Mouse (Mus musculus): ENCODE data around the gene Chmp2a. TPM values are rescaled to one million over a fixed set of nuclear protein-coding genes. Genes with fewer than 3 reads are reported as not detected.

Gene Chmp2a
- 99.3 and 101 TPM in 2 replicates for polyA plus RNA-seq (2012; rRNA removed)

DNA sequence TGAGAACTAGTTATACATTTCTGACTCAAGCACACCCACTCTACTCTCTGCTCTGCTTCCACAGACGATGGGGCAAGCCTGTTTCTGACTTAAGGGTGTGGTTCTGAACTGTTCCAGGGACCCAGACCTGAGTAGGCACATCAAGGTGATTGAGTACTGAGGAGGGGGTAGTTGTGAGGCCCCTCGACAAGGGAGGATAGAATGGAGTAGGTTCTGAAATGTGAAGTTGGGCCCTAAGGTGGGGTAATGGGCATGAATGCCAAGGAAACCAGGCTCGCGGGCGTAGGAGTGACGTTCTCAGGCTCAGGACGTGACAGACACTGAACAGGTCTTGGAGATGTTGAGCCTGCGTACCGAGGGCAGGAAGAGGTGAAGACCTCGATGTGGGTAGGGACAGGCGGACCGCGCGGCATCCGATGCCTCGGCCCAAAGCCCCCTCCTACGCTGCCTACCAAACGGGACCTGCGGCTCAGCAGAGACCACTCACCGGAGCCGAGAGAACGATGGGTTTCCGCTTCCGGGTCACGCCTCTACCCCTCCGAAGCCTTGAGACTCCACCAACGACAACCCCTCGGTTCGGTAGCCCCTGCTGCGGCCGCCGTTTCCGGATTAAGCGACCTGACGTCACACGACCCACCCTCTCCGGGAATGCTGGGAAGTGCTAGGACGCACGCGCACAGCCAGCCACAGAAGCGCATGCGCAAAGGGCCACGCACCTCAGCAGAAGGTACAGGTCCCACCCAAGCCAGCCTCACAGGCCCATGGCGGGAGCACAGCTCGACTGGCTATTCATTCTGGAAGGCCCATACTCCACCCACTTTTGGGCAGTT lies at the start of gene Chmp2a:
Chmp2a (minus strand) TSS at position 660 of the 830 bp plus-strand sequence.

GRCm38 (mm10) chr7:13054287-13055010 lies 19.8 kb upstream of the Chmp2a start, which contains the start of gene Mzf1:
Mzf1 (minus strand) TSS chr7:13054764.

DNA sequence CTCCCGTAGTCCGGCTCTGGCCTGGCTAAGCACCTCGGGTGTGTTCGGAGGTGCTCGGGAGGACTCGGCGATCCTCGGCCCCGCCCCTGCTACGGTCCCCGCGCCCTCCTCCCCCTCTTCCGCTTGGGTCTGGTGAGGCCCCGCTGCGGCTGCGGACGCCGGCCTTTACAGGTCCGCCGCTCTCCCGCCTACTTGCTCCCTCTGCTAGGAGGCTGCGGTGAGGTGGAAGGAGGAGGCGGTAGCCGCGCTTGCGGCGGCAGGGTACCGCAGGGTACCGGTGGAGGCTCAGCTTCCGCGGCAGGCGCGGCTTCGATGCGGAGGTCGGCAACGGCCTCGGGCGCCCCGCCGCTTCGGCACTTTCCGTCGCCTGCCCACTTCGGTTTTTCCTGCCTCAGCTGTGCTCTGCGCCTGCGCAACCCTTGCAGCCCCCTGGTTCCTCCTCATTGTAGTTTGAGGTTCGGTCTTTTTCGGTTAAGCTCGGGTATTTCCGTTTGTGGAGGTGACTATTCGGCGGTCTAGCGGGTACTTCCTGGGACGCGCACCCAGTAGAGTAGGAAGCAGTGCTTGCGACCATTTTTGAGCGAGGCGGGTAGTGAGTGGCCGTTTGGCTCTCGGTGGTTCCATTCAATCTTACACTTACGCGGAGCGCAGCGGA lies 3.4 kb upstream of the Chmp2a start, which contains the start of gene Ube2m:
Ube2m (minus strand) TSS at position 375 of the 655 bp plus-strand sequence.

DNA sequence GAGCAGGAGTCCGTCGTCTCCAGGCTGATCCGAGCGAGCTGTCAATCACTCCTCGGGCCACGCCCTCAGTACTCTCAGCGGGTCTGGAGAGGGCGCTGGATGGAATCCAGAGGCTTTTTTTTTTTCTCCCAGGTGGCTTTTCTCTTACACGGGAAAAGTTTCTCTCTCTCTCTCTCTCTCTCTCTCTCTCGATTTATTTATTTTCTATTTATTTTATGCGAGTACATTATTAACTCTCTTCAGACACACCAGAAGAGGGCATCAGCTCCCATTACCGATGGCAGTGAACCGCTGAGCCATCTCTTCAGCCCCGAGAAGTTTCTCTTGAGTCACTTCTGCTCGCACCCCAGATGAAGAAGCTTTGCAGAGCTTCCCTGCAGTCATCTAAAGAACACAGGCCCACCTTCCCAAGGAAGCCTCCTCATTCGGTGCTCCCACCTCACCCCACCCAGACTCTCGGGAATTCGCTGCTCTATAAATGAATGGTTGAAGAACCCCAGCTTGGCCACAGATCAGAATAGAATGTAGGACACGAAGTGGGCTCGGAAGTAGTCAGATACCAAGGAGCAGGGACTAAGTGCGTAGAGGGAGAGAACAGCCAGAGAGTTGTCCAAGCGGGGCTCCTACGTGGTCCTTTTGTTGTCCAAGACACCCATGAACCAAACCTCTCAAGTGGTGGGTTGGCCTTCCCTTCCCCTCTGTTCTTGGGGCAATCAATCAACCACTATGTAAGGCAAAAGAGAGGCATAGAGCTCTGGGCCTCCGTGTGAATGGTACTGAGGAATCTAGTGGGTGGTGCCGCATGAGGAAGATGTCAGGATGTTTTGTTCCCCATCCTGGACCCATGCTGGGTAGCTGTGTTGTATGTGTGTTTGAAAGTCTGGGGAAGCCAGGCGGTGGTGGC lies 24.4 kb downstream of the Chmp2a start, which contains the start of gene Zbtb45:
Zbtb45 (minus strand) TSS at position 30 of the 904 bp plus-strand sequence.

GRCm38 (mm10) chr7:12998851-12999250 lies 35.8 kb downstream of the Chmp2a start, which contains the start of gene Trim28:
Trim28 (plus strand) TSS chr7:12999114.

GRCm38 (mm10) chr7:12998053-12998452 lies 36.6 kb downstream of the Chmp2a start, which contains the start of gene Slc27a5:
Slc27a5 (minus strand) TSS chr7:12998192.

Other genes with a start within 250 kb of the Chmp2a start
- 0.25 and 0.29 TPM in 2 replicates for gene Zscan18, start 231.2 kb downstream of the Chmp2a start, polyA plus RNA-seq (2012; rRNA removed)
- 2.2 and 2.4 TPM in 2 replicates for gene Zfp329, start 215.9 kb downstream of the Chmp2a start, polyA plus RNA-seq (2012; rRNA removed)
- 5.1 and 5.6 TPM in 2 replicates for gene Zfp110, start 200.0 kb downstream of the Chmp2a start, polyA plus RNA-seq (2012; rRNA removed)
- 0.75 and 0.82 TPM in 2 replicates for gene Zfp128, start 153.6 kb downstream of the Chmp2a start, polyA plus RNA-seq (2012; rRNA removed)
- gene Zscan22, start 137.0 kb downstream of the Chmp2a start, polyA plus RNA-seq (2012; rRNA removed), result 3.4 and 3.5 TPM in 2 replicates
- gene Rps5, start 112.5 kb downstream of the Chmp2a start, polyA plus RNA-seq (2012; rRNA removed), result 1,527 and 1,533 TPM in 2 replicates
- gene Rnf225, start 107.4 kb downstream of the Chmp2a start, polyA plus RNA-seq (2012; rRNA removed), result 0.13 and 0.22 TPM in 2 replicates
- 1.7 and 1.8 TPM in 2 replicates for gene Zfp324, start 69.0 kb downstream of the Chmp2a start, polyA plus RNA-seq (2012; rRNA removed)
- 1.9 and 2.1 TPM in 2 replicates for gene Zfp446, start 57.0 kb downstream of the Chmp2a start, polyA plus RNA-seq (2012; rRNA removed)
- gene Slc27a5, start 36.6 kb downstream of the Chmp2a start, polyA plus RNA-seq (2012; rRNA removed), result 37.4 and 60.2 TPM in 2 replicates
- gene Trim28, start 35.7 kb downstream of the Chmp2a start, polyA plus RNA-seq (2012; rRNA removed), result 85.9 and 90.4 TPM in 2 replicates
- gene Zbtb45, start 24.8 kb downstream of the Chmp2a start, polyA plus RNA-seq (2012; rRNA removed), result 5.4 and 5.7 TPM in 2 replicates
- gene Ube2m, start 3.5 kb upstream of the Chmp2a start, polyA plus RNA-seq (2012; rRNA removed), result 86.0 and 91.7 TPM in 2 replicates
- 0.53 and 0.59 TPM in 2 replicates for gene Mzf1, start 20.0 kb upstream of the Chmp2a start, polyA plus RNA-seq (2012; rRNA removed)
- gene Vmn1r85, start 60.4 kb upstream of the Chmp2a start, polyA plus RNA-seq (2012; rRNA removed), result not detected in 2 replicates
- gene Vmn1r86, start 85.1 kb upstream of the Chmp2a start, polyA plus RNA-seq (2012; rRNA removed), result not detected in 2 replicates
- gene Vmn1r87, start 105.3 kb upstream of the Chmp2a start, polyA plus RNA-seq (2012; rRNA removed), result not detected in 2 replicates
- gene Vmn1r88, start 124.8 kb upstream of the Chmp2a start, polyA plus RNA-seq (2012; rRNA removed), result not detected in 2 replicates
- gene Vmn1r89, start 178.2 kb upstream of the Chmp2a start, polyA plus RNA-seq (2012; rRNA removed), result not detected in 2 replicates
- 25.7 and 27.6 TPM in 2 replicates for gene Lig1, start 242.5 kb upstream of the Chmp2a start, polyA plus RNA-seq (2012; rRNA removed)
- 1.6 and 1.8 TPM in 2 replicates for gene Zswim9, start 243.9 kb upstream of the Chmp2a start, polyA plus RNA-seq (2012; rRNA removed)

Measured in liver, embryonic 18 days (tissue).